Mouse (Mus musculus): Measurements from ENCODE around the gene Neurod2.

Gene Neurod2

GRCm38 (mm10) chr11:98332186-98332585, 2.7 kb upstream of the Neurod2 start:
- no peak for DNase-seq (ENCODE audit: low spot score in 2 of 2)

GRCm38 (mm10) chr11:98331401-98331800, 2.0 kb upstream of the Neurod2 start:
- no peak for DNase-seq (ENCODE audit: low spot score in 2 of 2)

- DNase-seq (ENCODE audit: low spot score in 2 of 2), result no peak
Observed at GRCm38 (mm10) chr11:98330745-98331204, 1.3 kb upstream of the Neurod2 start.

- DNase-seq (ENCODE audit: low spot score in 2 of 2), result no peak
Observed at GRCm38 (mm10) chr11:98329960-98330744, 704 bp upstream of the Neurod2 start.

- no peak for DNase-seq (ENCODE audit: low spot score in 2 of 2)
Observed at GRCm38 (mm10) chr11:98328371-98329069, 928 bp downstream of the Neurod2 start.

- no peak for DNase-seq (ENCODE audit: low spot score in 2 of 2)
Observed at GRCm38 (mm10) chr11:98328031-98328370, 1.4 kb downstream of the Neurod2 start.

GRCm38 (mm10) chr11:98327136-98328030, 2.1 kb downstream of the Neurod2 start:
- no peak for DNase-seq (ENCODE audit: low spot score in 2 of 2)

- DNase-seq (ENCODE audit: low spot score in 2 of 2), result no peak
Observed at GRCm38 (mm10) chr11:98326741-98327135, 2.7 kb downstream of the Neurod2 start.

- no peak for DNase-seq (ENCODE audit: low spot score in 2 of 2)
Observed at GRCm38 (mm10) chr11:98325821-98326218, 3.6 kb downstream of the Neurod2 start.

GRCm38 (mm10) chr11:98325191-98325820, 4.1 kb downstream of the Neurod2 start:
- DNase-seq (ENCODE audit: low spot score in 2 of 2), result no peak

- DNase-seq (ENCODE audit: low spot score in 2 of 2), result no peak
Observed at GRCm38 (mm10) chr11:98323933-98324332, 5.5 kb downstream of the Neurod2 start.

GRCm38 (mm10) chr11:98323136-98323866, 6.1 kb downstream of the Neurod2 start:
- no peak for DNase-seq (ENCODE audit: low spot score in 2 of 2)

GRCm38 (mm10) chr11:98322159-98322558, 7.3 kb downstream of the Neurod2 start:
- no peak for DNase-seq (ENCODE audit: low spot score in 2 of 2)

- no peak for DNase-seq (ENCODE audit: low spot score in 2 of 2)
Observed at GRCm38 (mm10) chr11:98321677-98322003, 7.8 kb downstream of the Neurod2 start.

GRCm38 (mm10) chr11:98320806-98321676, 8.4 kb downstream of the Neurod2 start:
- DNase-seq (ENCODE audit: low spot score in 2 of 2), result no peak

- DNase-seq (ENCODE audit: low spot score in 2 of 2), result no peak
Observed at GRCm38 (mm10) chr11:98320381-98320780, 9.1 kb downstream of the Neurod2 start.

- no peak for DNase-seq (ENCODE audit: low spot score in 2 of 2)
Observed at GRCm38 (mm10) chr11:98319944-98320343, 9.5 kb downstream of the Neurod2 start.

- no peak for DNase-seq (ENCODE audit: low spot score in 2 of 2)
Observed at GRCm38 (mm10) chr11:98319544-98319943, 9.9 kb downstream of the Neurod2 start.

- DNase-seq (ENCODE audit: low spot score in 2 of 2), result no peak
Observed at GRCm38 (mm10) chr11:98319120-98319519, 10.3 kb downstream of the Neurod2 start.
